Mouse (Mus musculus) CH12F3 (cell line): ENCODE measurements around the gene Gm21887.
"Not testable (repeated sequence)": the region's sequence is repeated elsewhere in the genome, so short reads cannot be mapped to it uniquely, and the experiment has no call there.

ENCODE experiments used
- in situ Hi-C: fragments of 300-500 bp; cut with MboI; formaldehyde crosslinking; loops from 2 replicates; pipeline ENCODE4 v1.14.3; 2020; ENCODE audit warnings: low sequenced_read_pairs

Gm21887 gene

DNA sequence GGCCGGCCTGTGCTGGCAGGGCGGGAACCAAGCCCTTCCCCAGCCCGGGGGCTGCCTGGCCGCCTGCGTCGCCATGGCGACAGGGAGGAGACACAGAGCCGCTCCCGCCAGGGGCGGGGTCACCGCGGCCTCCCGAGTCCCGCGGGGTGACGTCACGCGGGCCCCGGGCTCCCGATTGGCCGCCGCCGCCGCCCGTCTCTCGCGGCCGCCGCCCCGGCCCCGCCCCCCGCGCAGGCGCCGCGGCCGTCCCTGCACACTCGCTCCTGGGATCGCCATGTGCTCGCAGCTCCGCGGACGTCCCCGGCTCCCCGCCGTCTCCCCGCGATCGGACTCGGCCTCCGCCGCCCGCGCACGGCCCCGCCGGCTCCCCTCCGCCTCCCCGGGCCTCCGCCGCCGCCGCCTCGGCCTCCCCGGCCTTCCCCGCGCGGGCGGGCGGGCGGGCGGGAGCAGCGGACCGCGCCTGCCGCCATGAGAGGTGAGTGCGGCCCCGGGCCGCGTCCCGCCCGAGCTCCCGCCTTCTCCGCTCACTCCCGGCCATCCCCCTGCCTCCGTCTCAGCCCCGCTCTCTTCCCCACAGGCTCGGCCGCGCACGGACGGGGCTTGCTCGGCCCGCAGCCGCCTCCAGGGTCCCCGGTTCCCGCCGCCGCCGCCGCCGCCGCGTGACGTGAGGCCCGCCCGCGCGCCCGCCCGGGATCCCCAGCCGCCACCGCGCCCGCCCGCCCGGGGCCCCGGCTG, at the start of gene Gm21887:
Gm21887 (plus strand) TSS at position 644 of the 735 bp plus-strand sequence.
- in situ Hi-C loops: not testable (repeated sequence)

DNA sequence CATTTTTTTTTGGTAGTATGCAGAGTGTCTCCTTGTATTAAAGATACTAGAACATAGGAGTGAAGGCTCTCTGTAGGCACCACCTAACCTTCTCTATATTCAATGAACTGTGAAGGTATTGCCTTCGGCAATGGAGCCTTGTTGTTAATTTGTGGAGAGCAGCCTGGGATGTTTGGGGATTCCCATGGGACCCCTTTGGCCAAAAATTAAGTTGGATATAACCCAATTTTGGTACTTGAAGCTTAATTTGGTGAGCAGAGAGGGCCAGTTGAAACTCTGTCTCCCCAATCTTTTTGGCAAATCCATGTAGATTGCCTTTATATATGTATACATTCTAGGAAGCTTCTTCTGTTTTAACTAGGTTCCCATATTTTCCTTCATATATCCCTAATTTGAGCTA, 40.1 kb upstream of the Gm21887 start:
- in situ Hi-C loops: no loop called here

DNA sequence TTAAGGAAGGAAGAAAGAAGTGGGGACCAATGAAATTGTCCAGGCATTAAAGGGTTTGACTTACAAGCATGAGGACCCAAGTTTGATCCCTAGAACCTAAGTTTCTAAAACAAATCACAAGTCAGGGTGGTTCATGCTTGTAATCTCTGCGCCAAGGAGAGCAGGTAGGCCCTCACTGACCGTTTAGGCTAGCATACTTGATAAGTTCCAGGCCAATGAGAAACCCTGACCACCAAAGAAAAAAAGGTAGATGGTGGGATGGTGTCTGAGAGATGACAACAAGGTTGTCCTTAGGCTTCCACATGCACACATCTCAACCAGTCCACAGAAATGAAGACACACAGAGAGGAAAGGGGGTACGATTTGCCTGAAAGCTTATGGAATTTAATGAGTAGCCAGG, 39.7 kb upstream of the Gm21887 start:
- in situ Hi-C loops: not testable (repeated sequence)

DNA sequence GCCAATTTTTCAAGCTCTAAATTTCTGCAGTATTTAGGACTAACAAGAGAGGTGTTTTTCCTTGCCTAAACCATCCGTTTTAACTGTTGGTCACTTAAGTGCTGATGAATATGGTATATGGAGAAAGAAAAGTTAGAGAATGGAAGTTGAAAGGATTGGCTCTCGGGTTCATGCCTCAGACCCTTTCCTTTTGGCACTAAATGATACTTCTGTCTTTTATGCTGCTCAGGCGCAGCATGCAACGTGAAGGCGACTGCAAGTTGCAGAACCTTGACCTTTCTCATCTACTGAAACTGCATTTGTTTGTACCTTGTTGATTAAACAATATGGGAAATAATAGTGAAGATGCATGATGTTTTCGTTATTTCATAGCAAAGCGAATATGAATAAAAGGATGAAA, 38.9 kb upstream of the Gm21887 start:
- in situ Hi-C loops: not testable (repeated sequence)

DNA sequence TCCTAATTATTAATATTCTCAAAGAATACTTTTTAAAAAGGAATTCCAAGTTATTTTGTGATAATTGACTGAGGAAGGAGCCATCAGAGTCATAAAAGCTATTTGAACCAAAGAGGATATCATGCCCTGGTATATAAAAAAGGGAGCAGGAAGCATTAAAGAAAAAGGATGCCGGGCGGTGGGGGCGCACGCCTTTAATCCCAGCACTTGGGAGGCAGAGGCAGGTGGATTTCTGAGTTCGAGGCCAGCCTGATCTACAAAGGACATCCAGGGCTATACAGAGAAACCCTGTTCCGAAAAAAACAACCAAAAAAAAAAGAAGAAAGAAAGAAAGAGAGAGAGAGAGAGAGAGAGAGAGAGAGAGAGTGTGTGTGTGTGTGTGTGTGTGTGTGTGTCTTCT, 37.9 kb upstream of the Gm21887 start:
- in situ Hi-C loops: not testable (repeated sequence)

DNA sequence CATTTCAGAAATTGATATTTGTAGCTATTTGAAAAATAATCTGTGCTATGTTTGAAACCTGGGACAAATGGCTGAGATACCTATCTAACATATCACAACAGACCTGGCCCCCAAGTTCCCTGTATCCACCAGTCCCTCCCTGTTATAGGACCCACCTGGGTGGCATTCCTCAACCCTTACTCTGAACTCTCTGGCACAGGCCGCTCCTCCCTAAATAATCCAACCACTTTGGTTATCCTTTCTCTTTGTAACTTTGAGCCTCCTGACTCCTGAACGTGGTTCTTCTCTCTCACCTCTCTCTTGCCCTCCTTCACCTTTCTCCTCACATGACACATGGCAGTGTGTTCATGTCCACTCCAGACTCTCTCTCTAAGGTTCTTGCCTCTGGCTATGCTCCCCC, 37.3 kb upstream of the Gm21887 start:
- in situ Hi-C loops: not testable (repeated sequence)

DNA sequence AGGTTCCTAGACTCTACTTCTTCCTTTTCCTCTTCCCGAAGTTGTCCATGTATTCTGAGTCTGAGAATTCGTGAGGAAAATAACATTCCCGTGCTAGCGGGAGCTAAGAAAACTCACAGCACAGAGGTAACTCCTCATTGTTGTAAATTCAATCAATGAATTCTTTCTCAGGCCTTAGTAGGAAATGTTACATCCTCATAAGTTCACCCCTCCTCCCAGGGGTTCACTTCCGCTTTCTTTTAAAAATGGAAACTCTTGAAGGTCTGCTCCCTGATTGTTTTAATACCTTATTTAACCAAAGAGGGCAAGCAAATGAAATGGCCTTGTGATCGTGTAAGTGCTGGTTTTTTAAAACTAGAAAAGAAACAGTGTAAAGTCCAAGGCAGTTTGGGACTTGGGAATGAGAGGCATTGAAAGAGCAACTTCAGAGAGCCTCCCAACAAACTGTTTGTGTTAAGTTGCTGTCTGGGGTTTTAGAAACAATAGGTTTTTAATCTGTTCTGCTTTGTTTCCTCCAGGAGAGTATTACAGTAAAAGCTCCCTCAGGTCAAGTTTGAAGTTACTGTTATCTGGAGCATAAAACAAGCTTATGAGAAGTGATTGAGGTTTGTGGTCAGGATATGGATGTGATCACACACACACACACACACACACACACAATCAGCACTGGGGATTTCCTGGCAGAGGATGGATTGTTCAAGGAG, 36.5 kb upstream of the Gm21887 start:
- in situ Hi-C loops: not testable (repeated sequence)

DNA sequence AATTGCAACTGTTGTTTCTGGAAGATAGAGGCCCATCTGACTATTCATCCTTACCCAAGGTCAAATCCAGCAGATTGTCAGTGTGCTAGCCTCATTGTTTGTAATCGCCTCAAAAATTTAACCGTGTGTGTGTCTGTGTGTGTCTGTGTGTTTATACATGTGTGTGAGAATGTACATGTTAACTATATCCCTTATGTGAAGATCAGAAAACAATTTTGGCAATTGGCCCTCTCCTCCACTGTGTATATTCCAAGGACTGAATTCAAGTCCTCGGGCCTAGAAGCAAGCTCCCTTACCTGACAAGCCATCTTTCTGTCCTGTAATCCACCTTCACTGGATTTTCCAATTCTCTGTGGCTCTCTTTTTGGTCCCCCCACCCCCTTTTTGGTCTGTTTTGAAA, 35.7 kb upstream of the Gm21887 start:
- in situ Hi-C loops: not testable (repeated sequence)

DNA sequence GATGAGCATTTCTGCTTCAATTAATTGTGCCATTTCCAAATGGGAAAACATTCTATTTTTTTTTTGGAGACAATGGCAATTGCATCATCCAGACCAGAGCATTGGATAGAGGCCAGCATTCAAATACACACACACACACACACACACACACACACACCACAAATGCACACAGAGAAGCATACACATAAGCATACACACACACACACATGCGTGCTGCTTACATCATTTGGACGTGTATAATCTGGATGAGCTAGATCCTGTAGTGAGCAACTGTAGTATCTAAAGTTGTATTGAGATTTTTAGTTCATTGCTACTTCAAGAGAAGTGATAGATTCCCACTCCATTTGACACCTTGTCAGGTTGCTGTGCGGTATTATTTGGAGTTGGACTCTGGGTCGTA, 35.0 kb upstream of the Gm21887 start:
- in situ Hi-C loops: not testable (repeated sequence)

DNA sequence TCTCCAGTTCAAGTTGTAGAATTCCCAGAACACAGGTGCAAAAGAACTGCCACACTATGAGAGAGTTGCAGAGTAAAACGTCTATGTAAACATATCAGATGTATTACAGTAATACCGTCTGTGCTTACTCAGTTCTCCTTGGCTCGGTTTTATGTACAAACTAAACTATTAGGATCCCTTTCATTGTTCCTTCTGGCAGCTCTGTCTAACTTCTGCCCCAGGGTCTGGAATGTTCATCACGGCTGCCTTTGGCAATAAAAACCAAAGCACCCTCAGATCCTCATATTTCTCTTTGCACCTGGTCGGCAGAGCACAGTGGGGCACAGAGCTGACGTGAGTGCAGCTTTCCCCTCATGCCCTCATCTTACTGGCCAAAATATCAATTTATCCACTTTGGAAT, 34.5 kb upstream of the Gm21887 start:
- in situ Hi-C loops: not testable (repeated sequence)

DNA sequence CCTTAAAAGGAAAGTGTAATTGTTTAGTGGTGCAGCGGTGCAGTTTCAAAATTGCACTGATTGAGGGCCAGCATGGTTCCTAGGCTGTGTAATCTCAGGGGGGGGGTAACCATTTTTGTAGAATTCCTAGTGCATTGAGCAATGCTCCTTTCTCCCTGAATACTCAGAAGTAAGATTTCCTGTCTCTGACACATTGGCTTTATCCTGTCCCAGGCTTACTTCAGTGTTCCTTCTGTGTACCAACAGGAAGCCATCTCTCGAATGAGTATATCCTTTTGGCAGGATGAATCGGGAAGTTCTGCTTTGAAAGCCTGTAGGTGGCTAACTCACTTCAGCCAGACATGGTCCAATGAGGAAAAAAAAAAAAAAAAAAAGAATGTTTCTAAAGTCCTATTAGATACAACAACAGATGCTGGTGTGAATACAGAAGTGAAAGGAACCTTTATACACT, 33.8 kb upstream of the Gm21887 start:
- in situ Hi-C loops: not testable (repeated sequence)

DNA sequence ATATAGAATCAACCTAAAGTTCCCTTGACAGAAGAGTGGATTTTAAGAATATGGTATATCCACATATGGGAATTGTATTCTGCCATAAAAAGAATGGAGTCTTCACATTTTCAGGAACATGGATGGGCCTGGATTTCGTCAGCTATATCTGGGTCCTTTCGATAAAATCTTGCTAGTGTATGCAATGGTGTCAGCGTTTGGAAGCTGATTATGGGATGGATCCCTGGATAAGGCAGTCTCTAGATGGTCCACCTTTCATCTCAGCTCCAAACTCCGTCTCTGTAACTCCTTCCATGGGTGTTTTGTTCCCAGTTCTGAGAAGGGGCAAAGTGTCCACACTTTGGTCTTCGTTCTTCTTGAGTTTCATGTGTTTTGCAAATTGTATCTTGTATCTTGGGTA, 33.1 kb upstream of the Gm21887 start:
- in situ Hi-C loops: not testable (repeated sequence)

DNA sequence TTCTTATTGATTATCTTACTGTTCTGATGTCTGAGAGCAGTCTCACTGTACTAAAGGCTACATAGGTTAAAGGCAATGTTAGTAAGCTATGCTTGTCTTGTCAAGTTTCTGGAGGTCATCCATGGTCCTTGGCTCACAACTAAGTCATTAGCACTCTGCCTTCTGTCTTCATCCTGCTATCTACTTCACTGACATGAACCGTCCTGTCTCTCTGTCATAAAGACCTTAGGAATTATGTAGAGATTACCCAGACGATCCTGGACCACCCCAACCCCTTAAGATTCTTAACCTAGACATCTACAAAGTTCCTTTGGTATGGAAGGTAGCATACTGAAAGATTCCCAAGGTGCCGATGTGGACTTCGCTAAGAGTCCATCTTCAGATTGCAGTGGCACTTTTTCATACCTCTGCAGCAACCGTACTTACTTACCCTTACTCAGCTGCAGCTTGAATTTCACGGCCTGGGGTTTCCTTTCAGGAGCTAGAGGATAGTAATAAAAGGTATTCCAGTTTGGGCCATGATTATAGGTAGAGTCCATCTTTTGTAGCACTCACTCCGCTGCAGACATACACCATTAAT, 31.5 kb upstream of the Gm21887 start:
- in situ Hi-C loops: not testable (repeated sequence)

DNA sequence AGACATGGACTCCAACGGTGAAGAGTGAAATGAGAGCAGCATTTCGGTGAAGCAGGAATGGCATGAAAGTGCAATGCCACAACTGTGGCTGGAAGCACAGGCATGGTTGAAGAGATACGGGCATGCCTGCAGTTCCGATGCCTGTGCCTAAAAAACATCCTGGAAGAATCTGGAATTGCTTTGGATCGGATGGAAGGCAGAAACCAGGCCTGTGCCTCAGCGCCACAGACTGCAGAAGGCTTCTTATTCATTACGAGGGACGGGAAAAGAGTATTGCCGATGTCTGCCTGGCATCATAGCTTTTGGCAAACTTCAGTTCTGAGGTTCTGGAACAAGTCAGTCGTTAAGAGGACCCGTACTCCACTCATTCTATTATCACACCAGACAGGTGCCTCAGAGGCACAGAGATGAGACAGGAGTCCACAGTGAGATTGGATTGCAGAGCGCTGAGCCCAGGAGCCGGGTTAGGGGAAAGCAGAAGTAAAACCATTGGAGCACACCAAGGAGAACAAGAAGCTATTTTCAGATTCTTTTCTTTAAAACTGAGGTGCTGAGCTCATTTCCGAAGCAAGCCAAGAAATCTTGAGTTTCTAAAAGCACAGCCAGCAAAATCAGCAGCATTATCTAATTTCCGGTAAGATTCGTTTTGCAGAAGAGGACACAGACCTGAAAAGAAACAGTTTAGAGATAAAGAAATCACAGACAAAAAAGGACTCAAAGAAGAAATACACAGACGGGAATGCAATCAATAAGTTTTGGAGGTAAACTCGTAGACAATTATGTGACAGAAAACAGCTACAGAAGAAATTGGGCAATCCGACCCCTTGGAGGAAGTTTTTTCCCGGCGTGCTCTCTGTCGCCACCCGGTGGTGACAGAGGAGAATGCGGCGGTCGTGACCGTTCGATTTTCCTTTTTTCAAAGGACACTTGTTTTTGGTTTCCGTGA, 30.8 kb upstream of the Gm21887 start:
- in situ Hi-C loops: not testable (repeated sequence)

DNA sequence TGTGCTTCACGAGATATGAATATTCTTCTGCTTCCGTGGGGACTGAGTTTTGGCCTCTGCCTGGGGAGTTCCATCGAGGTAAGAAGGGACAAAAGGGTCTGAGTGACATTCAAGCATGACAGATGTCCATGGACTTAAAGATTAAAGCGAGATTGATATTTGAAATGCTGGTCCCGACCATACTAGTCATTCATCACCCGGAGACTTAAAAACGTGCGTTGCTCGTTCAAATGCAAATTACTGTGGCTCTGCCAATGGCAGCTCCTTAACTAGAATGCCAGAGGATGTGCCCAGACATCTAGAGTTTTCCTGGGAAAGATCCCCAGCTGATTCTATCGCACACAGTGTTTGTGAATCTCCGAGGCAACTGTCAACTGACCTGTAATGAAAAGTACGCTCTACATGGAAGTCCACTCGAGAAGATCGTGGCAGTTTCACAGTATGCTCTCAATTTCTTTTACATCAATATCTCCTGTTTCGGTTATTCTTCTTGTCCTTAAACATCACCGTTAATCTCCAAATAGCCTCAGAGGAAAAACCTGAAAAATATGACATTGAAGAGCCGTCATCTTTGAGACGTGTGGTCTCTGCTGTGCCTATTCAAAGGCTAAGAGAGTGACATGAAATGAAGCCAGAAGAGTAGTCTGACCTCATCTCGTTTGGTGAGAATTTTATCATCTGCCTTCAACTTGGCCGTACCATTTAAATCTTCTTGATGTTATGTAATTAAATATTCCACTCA, 29.8 kb upstream of the Gm21887 start:
- in situ Hi-C loops: not testable (repeated sequence)

DNA sequence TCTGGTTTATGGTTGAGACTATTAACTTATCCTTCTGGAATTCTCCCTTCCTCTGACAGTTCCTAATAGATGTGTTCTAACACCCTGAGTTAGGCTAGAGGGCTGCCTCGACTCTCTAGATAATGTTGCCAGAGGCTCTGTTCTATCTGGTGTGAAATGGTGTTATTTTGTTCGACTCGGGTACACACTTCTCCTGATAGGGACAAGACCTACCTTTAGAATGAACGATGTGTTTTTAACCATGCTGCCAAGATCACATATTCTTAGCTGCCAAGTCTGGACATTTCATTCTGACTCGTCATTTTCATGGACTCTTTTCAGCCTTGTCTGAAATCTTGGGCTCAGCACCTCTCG, 29.3 kb upstream of the Gm21887 start:
- in situ Hi-C loops: not testable (repeated sequence)

DNA sequence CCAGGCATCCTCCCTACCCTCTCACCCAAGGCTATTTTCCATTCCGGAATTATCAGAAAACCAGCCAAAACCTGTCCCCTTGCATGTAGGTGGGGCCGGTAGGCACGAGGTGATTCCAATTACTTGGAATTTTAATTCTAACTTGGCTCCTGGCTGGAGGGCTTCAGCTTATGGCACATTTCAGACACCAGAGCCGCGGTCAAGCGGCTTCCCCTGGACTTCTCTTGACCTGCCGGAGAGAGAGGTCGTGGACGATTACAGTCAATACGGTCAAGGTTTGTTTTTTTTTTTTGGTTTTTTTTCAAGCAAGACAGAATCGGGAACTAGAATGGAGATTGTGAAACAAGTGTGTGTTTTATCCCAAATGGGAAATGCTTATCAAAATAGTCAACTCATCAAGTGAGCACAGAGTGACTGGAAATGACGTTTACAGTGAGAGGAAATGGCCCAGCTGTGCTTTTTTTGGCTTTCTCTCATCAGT, 28.6 kb upstream of the Gm21887 start:
- in situ Hi-C loops: no loop called here

DNA sequence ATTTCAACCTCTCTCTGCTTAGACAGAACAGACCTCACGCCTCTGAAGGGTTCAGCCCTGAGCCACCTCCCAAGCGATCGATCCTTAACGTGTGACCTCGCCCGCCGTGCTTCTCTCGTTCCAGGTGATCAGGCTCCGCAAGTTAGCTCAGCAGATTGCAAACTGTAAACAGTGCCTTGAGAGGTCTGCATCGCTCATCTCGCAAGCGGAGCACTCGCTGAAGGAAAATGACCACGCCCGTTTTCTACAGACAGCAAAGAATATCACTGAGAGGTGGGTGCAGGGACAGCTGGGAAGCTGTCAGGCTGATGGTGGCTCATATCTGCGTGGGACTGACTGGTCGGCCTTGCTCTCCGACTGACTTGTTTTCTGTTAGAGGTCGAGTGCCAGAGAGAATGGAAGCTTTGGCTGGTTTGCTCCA, 27.7 kb upstream of the Gm21887 start:
- in situ Hi-C loops: not testable (repeated sequence)

DNA sequence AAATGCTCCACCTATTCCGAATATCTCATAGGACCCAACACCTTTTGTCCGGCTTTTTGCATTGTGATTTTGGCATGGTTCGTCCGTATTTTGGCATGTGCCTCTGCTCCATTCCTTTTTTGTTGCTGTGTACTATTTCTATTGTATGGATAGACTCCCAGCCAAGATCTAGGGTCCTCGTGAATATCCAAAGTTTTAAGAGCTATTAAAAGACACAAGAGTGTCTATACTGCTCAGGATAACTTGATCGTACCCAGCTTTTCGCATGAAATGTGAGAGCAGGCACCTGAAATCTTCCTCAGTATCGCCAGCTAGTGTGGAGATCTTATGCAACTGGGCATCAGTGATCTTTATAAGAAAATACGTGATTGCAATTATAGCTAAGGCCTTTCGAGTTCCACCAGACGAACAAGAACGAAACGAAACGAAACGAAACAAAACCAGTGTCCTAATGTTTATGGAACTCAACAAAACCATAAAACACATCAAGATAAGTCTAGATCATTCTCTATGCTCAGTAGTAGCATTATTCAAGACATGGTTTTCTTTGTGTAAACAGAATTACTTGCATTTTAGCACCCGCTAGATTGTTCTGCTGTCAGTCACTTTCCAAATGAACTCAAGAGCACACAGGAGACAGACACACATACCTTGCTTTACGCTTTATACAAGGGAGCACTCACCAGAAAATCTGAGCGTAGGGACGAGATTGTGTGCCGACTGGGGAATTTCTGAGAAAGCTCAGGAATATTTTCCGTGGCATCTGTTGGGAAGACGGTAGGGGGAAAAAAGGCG, 26.7 kb upstream of the Gm21887 start:
- in situ Hi-C loops: not testable (repeated sequence)
